Mouse (Mus musculus) MEL (cell line): Measurements from ENCODE around the gene Ezr. TPM values are rescaled to one million over a fixed set of nuclear protein-coding genes. Genes with fewer than 3 reads are reported as not detected.

Source experiments
- DNase-seq: peaks from one replicate; pipeline ENCODE4 v3.0.0; 2011; ENCODE audit warnings: low read depth, low spot score
- H3K27ac ChIP-seq: 2 replicates; pipeline ENCODE4 v1.5.1; 2012; ENCODE audit warnings: low read depth, mild to moderate bottlenecking, control low read depth, low read length, moderate library complexity; ENCODE audit not compliant: control insufficient read depth
- H3K27me3 ChIP-seq, 2 experiments: fragments of 150-350 bp in 1 of 2; sonication (generic) in 1 of 2; 2 replicates each; pipeline ENCODE4 v1.6.1; 2012; ENCODE audit warnings: low read length in 2 of 2, mild to moderate bottlenecking in 2 of 2, improper control_type of control experiment in 1 of 2, moderate library complexity in 1 of 2; ENCODE audit not compliant: insufficient read depth in 2 of 2, control insufficient read depth in 1 of 2
- H3K36me3 ChIP-seq, 2 experiments: 2 replicates each; pipeline ENCODE4 v1.6.1; 2012 to 2014; ENCODE audit warnings: low read length in 2 of 2, improper control_type of control experiment in 1 of 2, inconsistent platforms in 1 of 2, mild to moderate bottlenecking in 1 of 2; ENCODE audit not compliant: insufficient read depth in 2 of 2, control insufficient read depth in 1 of 2
- H3K4me1 ChIP-seq, 2 experiments: fragments of 150-350 bp in 1 of 2; sonication (generic) in 1 of 2; 2 replicates each; pipeline ENCODE4 v1.6.1; 2012; ENCODE audit warnings: low read length in 2 of 2, improper control_type of control experiment in 1 of 2, mild to moderate bottlenecking in 1 of 2; ENCODE audit not compliant: insufficient read depth in 2 of 2, control insufficient read depth in 1 of 2
- H3K4me3 ChIP-seq, 2 experiments: fragments of 150-350 bp in 1 of 2; sonication (generic) in 1 of 2; 2 replicates each; pipeline ENCODE4 v1.5.1; 2012; ENCODE audit warnings: low read depth in 2 of 2, low read length in 2 of 2, mild to moderate bottlenecking in 2 of 2, moderate library complexity in 2 of 2, control low read depth in 1 of 2, improper control_type of control experiment in 1 of 2; ENCODE audit not compliant: control insufficient read depth in 1 of 2, insufficient read depth in 1 of 2
- H3K79me2 ChIP-seq: 2 replicates; pipeline ENCODE4 v1.6.1; 2012; ENCODE audit warnings: mild to moderate bottlenecking, low read length, moderate library complexity; ENCODE audit not compliant: control insufficient read depth, poor library complexity, insufficient read depth
- H3K9ac ChIP-seq: 2 replicates; pipeline ENCODE4 v1.6.1; 2012; ENCODE audit warnings: low read depth, mild to moderate bottlenecking, control low read depth, low read length, moderate library complexity; ENCODE audit not compliant: control insufficient read depth, poor library complexity, severe bottlenecking
- H3K9me3 ChIP-seq: fragments of 150-350 bp; sonication (generic); replicated peaks from 2 replicates; pipeline ENCODE4 v1.6.1; 2012; ENCODE audit warnings: mild to moderate bottlenecking, low read length, improper control_type of control experiment, moderate library complexity; ENCODE audit not compliant: insufficient read depth
- EP300 ChIP-seq, 2 experiments: IDR thresholded peaks; 2 replicates each; pipeline ENCODE4 v1.6.1; 2011; ENCODE audit warnings: improper control_type of control experiment in 2 of 2, low read length in 2 of 2, low read depth in 1 of 2, mild to moderate bottlenecking in 1 of 2
- ETS1 ChIP-seq: IDR thresholded peaks from 2 replicates; pipeline ENCODE4 v1.6.1; 2012; ENCODE audit warnings: low read depth, mild to moderate bottlenecking, inconsistent platforms, low read length, improper control_type of control experiment, moderate library complexity
- GATA1 ChIP-seq: IDR thresholded peaks from 2 replicates; pipeline ENCODE4 v1.6.1; 2011; ENCODE audit warnings: low read depth, low read length, improper control_type of control experiment
- HCFC1 ChIP-seq: IDR thresholded peaks from 2 replicates; pipeline ENCODE4 v1.6.1; 2012; ENCODE audit warnings: low read depth, mild to moderate bottlenecking, inconsistent platforms, low read length, improper control_type of control experiment, moderate library complexity
- JUND ChIP-seq: IDR thresholded peaks from 2 replicates; pipeline ENCODE4 v1.6.1; 2011; ENCODE audit warnings: low read depth, mild to moderate bottlenecking, improper control_type of control experiment, low read length
- MAFK ChIP-seq: IDR thresholded peaks from 2 replicates; pipeline ENCODE4 v1.6.1; 2011; ENCODE audit warnings: low read depth, mild to moderate bottlenecking, low read length, improper control_type of control experiment, borderline replicate concordance
- MAX ChIP-seq: IDR thresholded peaks from 2 replicates; pipeline ENCODE4 v1.6.1; 2011; ENCODE audit warnings: low read length, improper control_type of control experiment
- MAZ ChIP-seq: IDR thresholded peaks from 2 replicates; pipeline ENCODE4 v1.6.1; 2012; ENCODE audit warnings: low read depth, mild to moderate bottlenecking, inconsistent platforms, low read length, improper control_type of control experiment
- MEF2A ChIP-seq: IDR thresholded peaks from 2 replicates; pipeline ENCODE4 v1.6.1; 2014; ENCODE audit warnings: low read depth, mild to moderate bottlenecking, inconsistent platforms, low read length, improper control_type of control experiment; ENCODE audit not compliant: poor library complexity, insufficient replicate concordance, severe bottlenecking; ENCODE audit errors: extremely low read depth
- MYB ChIP-seq: IDR thresholded peaks from 2 replicates; pipeline ENCODE4 v1.6.1; 2011; ENCODE audit warnings: mild to moderate bottlenecking, low read depth, low read length, improper control_type of control experiment
- MYC ChIP-seq: IDR thresholded peaks from 2 replicates; pipeline ENCODE4 v1.6.1; 2011; ENCODE audit warnings: low read depth, mild to moderate bottlenecking, low read length, improper control_type of control experiment, moderate library complexity
- NELFE ChIP-seq: IDR thresholded peaks from 2 replicates; pipeline ENCODE4 v1.6.1; 2011; ENCODE audit warnings: low read depth, low read length, improper control_type of control experiment
- NRF1 ChIP-seq: IDR thresholded peaks from 2 replicates; pipeline ENCODE4 v1.6.1; 2014; ENCODE audit warnings: low read depth, mild to moderate bottlenecking, inconsistent platforms, low read length, improper control_type of control experiment, moderate library complexity; ENCODE audit not compliant: poor library complexity, insufficient read depth, severe bottlenecking
- POLR2A ChIP-seq, 2 experiments: IDR thresholded peaks; 2 replicates each; pipeline ENCODE4 v1.6.1; 2011 to 2012; ENCODE audit warnings: low read length in 2 of 2, mild to moderate bottlenecking in 2 of 2, control low read depth in 1 of 2, improper control_type of control experiment in 1 of 2, low read depth in 1 of 2, moderate library complexity in 1 of 2; ENCODE audit not compliant: control insufficient read depth in 1 of 2, insufficient read depth in 1 of 2, poor library complexity in 1 of 2
- POLR2AphosphoS2 ChIP-seq: IDR thresholded peaks from 2 replicates; pipeline ENCODE4 v1.6.1; 2011; ENCODE audit warnings: low read length, improper control_type of control experiment
- POLR2AphosphoS5 ChIP-seq: IDR thresholded peaks from 2 replicates; pipeline ENCODE4 v1.6.1; 2012; ENCODE audit warnings: low read depth, borderline replicate concordance, mild to moderate bottlenecking, inconsistent platforms, low read length, moderate library complexity, mixed read lengths
- RCOR1 ChIP-seq: IDR thresholded peaks from 2 replicates; pipeline ENCODE4 v1.6.1; 2012; ENCODE audit warnings: low read depth, mild to moderate bottlenecking, inconsistent platforms, low read length, improper control_type of control experiment
- SIN3A ChIP-seq: IDR thresholded peaks from 2 replicates; pipeline ENCODE4 v1.6.1; 2012; ENCODE audit warnings: low read length, improper control_type of control experiment, inconsistent platforms
- SMC3 ChIP-seq: IDR thresholded peaks from 2 replicates; pipeline ENCODE4 v1.6.1; 2011; ENCODE audit warnings: low read depth, low read length, improper control_type of control experiment
- TAL1 ChIP-seq: IDR thresholded peaks from 2 replicates; pipeline ENCODE4 v1.6.1; 2012; ENCODE audit warnings: mild to moderate bottlenecking, inconsistent platforms, low read length, moderate library complexity, mixed read lengths
- UBTF ChIP-seq: IDR thresholded peaks from 2 replicates; pipeline ENCODE4 v1.6.1; 2012; ENCODE audit warnings: low read depth, mild to moderate bottlenecking, inconsistent platforms, low read length, improper control_type of control experiment, moderate library complexity, borderline replicate concordance; ENCODE audit not compliant: insufficient read depth
- USF2 ChIP-seq, 2 experiments: IDR thresholded peaks; 2 replicates each; pipeline ENCODE4 v1.6.1; 2011 to 2012; ENCODE audit warnings: improper control_type of control experiment in 2 of 2, low read length in 2 of 2, borderline replicate concordance in 1 of 2, inconsistent platforms in 1 of 2, low read depth in 1 of 2, mild to moderate bottlenecking in 1 of 2; ENCODE audit not compliant: insufficient read depth in 1 of 2
- ZC3H11A ChIP-seq: IDR thresholded peaks from 2 replicates; pipeline ENCODE4 v1.6.1; 2012; ENCODE audit warnings: low read depth, mild to moderate bottlenecking, inconsistent platforms, low read length, improper control_type of control experiment
- ZMIZ1 ChIP-seq: IDR thresholded peaks from 2 replicates; pipeline ENCODE4 v1.6.1; 2012; ENCODE audit warnings: low read depth, mild to moderate bottlenecking, inconsistent platforms, low read length, improper control_type of control experiment, moderate library complexity
- polyA plus RNA-seq, 2 experiments: library from polyadenylated mRNA; stranded (reverse) in 1 of 2; unstranded in 1 of 2; fragments of >175 nt in 1 of 2; fragments of >200 nt in 1 of 2; gene quantifications; 2 replicates each; pipeline versions ENCODE4 v1.2.1 to v1.2.4; 2012; ENCODE audit warnings: low replicate concordance in 2 of 2, low read depth in 1 of 2; ENCODE audit not compliant: insufficient read length in 2 of 2, insufficient read depth in 1 of 2, missing spikeins in 1 of 2
- total RNA-seq: library from RNA; depleted of rRNA; stranded (reverse); fragments of 300-350 nt; gene quantifications from 2 replicates; pipeline ENCODE4 v1.2.3, GENCODE M21; 2012

Gene Ezr
- total and polyA plus RNA-seq, 3 experiments: 48.7 to 88.7 TPM; not detected in 1

DNA sequence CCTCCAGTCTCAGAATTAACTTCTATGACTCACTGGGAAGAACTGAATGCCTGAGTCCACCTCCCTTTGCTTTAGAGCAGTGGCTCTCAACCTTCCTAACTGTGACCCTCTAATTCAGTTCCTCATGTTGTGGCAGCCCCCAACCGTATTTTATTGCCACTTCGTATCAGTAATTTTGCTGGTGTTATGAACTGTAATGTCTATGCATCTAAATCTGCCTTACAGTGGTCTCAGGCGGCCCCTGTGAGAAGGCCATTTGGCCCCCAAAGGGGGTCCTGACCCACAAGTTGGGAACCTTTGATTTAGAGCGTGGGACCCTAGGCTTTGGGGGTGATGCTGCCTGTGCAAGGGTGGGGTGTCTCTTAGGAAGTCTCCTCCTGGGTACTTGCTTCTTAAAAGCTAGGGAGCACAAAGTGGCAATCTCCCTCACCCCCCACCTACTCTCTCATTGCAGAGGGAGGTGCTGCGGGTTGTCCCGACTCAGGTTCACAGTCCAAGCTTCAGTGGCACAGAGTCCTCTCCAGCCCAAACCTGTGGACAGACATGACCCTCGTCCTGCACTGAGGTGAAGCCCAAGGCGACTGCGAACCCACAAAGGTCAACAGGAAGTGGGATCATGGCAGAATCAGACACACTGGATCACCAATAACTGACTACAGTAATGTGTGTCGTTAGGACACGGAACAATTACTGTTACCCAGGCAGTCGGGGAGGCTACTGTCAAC lies 45.1 kb downstream of the Ezr start:
- no peak for DNase-seq
- Histone ChIP-seq H3K27ac (no peak overlapping the region), H3K4me1 (peaks cover 2 to 3% of the 10 kb centered on the region in 2 experiments; a peak in 3 of 4 replicates), H3K9me3 (no peaks in the 10 kb centered on the region), H3K27me3 (no peaks in the 10 kb centered on the region), H3K79me2 (no peaks in the 10 kb centered on the region), H3K4me3 (no peak overlapping the region), H3K9ac (no peak overlapping the region)
- no peak for TF ChIP-seq JUND
- TF ChIP-seq TAL1: no peak
- no peak for TF ChIP-seq POLR2AphosphoS5
- no peak for TF ChIP-seq MYC
- no peak for TF ChIP-seq ETS1
- no peak for TF ChIP-seq POLR2AphosphoS2
- no peak for TF ChIP-seq MAFK
- TF ChIP-seq MYB: no peak
- TF ChIP-seq ZMIZ1: no peak
- TF ChIP-seq SIN3A: no peak
- no peak for TF ChIP-seq NRF1
- no peak for TF ChIP-seq MEF2A
- TF ChIP-seq ZC3H11A: no peak
- TF ChIP-seq NELFE: no peak
- TF ChIP-seq, all 39 proteins: peak for 0
- H3K36me3 ChIP-seq: peaks cover 1 to 6% of the 10 kb centered on the region in 2 experiments; a peak in 2 of 4 replicates

DNA sequence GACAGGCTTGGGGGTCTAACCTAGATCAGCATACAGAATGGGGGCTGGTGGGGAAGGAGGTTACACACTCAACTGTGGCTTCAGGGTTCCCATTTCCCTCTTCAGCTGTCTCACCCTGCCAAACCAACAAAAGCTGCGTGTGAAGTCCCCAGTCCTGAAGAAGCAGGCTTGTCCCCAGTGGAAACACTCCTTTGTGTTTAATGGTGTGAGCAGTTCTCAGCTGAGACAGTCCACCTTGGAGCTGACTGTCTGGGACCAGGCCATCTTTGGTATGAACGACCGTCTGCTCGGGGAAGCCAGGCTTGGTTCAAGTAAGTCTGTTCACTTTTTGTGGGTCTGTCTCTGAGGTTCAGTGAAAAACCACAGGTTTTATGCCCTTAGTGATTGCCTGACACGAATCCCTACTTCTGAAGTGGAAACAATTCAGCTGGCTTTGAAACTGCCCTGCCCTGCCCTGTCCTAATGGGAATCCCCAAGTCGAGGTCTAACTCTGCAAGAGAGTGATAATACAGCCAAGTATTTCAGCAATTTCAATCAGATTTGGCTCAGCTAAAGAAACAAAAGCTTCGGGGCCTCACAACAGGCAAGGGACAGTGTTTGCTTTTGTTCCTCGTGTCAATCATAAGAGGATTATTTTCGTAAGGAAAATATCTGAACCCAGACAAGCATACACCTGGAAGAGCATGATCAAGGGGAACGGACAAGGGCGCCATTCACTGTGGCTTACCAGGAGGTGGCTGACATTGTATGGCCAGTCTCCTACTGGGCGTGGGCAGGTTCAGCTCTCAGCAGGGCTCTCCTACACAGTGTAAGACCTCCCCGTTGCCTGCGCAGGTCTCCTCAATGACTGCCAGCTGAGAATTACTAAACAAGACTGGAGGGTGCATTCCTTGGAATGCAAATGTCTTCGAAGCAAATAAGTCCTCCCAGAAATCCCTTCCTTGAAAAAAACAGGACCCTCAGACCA lies 46.0 kb downstream of the Ezr start:
- no peak for DNase-seq
- H3K27me3 ChIP-seq: no peaks in the 10 kb centered on the region
- H3K9me3 ChIP-seq: no peaks in the 10 kb centered on the region
- H3K4me3 ChIP-seq: no peak overlapping the region
- H3K9ac ChIP-seq: no peak overlapping the region
- H3K36me3 ChIP-seq: peaks cover under 1 to 1% of the 10 kb centered on the region in 2 experiments; a peak in 1 of 4 replicates
- no peaks in the 10 kb centered on the region for H3K4me1 ChIP-seq
- TF ChIP-seq RCOR1: no peak
- TF ChIP-seq JUND: no peak
- TF ChIP-seq EP300 (IDR thresholded peaks at IDR 0.05; ENCODE audit: low read depth in 1 of 2, low read length in 2 of 2): no peak
- no peak for TF ChIP-seq ETS1
- no peak for TF ChIP-seq MAX
- no peak for TF ChIP-seq POLR2A (IDR thresholded peaks at IDR 0.05; ENCODE audit: control insufficient read depth in 1 of 2, insufficient read depth in 1 of 2, low read depth in 1 of 2, low read length in 2 of 2, poor library complexity in 1 of 2)
- no peak for TF ChIP-seq SMC3
- TF ChIP-seq MAZ: no peak
- no peak for TF ChIP-seq MYB
- no peak for TF ChIP-seq GATA1
- TF ChIP-seq USF2 (IDR thresholded peaks at IDR 0.05; ENCODE audit: borderline replicate concordance in 1 of 2, insufficient read depth in 1 of 2, low read depth in 1 of 2, low read length in 2 of 2): no peak
- TF ChIP-seq UBTF: no peak
- no peak for TF ChIP-seq ZC3H11A
- no peak for TF ChIP-seq MAFK
- TF ChIP-seq HCFC1: no peak
- TF ChIP-seq ZMIZ1: no peak
- no peak for TF ChIP-seq SIN3A
- TF ChIP-seq, all 39 proteins: peak for 0
- Histone ChIP-seq H3K27ac (no peak overlapping the region), H3K79me2 (no peaks in the 10 kb centered on the region)
